Mouse (Mus musculus): Measurements from ENCODE around the gene Slc35e4. TPM values are rescaled to one million over a fixed set of nuclear protein-coding genes. Genes with fewer than 3 reads are reported as not detected.

The Slc35e4 gene
- not detected for polyA plus RNA-seq (2014; fragmentation: Illumina TruSeq; extraction: RNeasy Lipid Tissue Mini Kit (QIAGEN cat#74804); ENCODE audit: low read depth, low replicate concordance)

DNA sequence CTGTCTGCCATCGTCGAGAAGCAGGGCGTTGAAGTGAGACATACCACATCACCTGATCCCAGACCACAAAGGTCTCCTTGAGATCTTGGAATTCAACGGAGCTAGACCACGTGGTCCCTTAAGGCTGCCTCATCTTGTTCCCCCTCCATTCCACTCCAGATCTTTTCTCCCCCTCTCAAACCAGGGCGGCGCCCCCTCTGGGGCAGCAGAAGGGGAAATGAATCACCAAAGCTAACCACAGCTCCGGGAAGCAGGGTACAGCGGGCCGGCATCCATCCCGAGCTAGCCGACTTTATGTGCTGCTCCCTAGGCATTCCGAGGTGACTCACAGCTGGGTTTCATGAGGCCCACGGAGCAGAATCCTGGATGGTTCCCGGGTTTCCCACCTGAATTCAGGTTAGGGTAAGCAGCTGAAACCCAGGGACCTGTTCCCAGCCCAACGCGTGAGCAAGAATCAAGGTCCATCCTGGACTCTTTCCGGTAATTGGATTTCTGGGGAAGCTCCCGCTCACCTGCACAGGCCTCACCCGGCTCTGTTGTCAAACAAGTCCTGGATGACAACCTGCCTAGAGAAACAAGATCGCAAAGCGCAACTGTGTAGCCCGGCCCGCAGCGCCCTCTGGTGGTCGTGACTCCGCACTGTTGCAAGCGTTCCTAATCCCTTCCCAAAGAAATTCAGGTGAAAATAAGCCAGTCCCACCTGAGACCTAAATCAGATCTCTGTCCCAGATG lies at the start of gene Slc35e4:
TSS of gene Slc35e4 (minus strand) at position 556 of the 732 bp plus-strand sequence.

DNA sequence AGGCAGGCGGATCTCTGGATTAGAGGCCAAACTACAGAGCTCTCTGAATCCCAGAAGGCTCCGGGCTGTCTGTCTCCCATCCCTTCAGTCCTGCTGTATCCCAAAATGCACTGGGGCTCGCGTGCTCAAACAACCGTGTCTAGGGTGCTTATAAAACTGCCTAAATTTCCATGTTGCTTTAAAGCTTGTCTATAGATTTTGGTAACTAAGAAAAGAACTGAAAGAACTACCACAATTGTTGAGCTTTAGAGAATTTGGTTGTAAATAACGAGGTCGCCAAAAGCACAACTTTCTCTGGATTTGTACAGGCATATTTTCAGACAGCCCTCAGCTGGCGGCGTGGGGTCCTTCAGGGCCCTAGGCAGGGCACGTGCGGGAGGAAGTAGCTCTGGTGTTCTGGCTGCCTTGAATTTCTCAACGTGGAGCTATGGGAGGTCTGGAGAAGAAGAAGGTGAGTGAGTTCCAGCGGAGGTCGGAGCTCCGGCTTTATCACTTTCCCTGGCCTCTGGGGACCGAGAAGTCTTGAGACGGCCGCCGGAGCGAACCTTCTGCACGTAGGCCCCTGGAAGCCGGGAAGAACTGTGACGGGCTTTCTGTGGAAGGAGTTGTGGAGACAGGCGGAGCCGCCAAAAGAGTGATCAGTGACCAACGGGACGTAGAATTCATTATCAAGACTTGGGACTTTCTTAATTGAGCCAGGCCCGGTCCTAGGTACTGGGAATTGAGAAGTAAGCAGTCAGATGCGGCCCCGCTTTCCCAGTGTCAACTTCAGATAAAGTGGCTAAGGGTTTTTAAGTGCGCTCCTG lies 49.3 kb upstream of the Slc35e4 start, which contains the start of gene Pes1:
TSS of gene Pes1 (plus strand) at position 366 of the 806 bp plus-strand sequence.

DNA sequence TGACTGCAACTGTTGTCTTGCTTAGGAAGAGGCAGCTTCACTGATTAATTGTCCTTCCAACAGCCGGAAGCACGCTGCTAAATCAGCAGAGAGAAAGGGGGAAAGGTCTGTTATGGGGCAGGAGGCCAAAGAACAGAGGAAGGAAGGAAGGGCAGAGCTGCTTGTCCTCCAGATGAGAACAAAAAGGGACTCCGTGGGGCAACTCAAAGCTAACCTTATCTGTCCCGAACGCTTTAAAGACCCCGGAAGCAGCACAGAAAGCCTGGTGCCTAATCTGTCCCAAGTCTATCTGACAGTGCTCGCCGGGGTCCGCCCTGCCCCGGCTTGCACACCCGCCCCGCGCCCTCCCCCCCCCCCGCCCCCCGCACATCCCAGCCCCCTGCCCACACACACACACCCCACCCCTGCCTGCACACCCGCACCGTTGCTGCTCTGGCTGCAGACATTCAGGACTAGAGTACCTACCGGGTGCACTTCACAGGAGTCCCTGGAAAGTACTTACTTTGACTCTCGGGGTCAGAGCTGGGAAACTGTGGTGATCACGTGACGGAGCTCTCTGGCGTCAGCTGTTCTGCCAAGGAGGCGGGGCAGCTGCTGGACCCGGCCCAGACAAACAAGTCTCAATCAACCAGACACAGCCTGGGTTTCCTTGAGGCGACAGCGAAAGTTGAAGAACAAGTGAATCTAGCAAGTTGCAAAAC lies 17.2 kb upstream of the Slc35e4 start, which contains the start of gene Tcn2:
TSS of gene Tcn2 (minus strand) at position 649 of the 701 bp plus-strand sequence.

DNA sequence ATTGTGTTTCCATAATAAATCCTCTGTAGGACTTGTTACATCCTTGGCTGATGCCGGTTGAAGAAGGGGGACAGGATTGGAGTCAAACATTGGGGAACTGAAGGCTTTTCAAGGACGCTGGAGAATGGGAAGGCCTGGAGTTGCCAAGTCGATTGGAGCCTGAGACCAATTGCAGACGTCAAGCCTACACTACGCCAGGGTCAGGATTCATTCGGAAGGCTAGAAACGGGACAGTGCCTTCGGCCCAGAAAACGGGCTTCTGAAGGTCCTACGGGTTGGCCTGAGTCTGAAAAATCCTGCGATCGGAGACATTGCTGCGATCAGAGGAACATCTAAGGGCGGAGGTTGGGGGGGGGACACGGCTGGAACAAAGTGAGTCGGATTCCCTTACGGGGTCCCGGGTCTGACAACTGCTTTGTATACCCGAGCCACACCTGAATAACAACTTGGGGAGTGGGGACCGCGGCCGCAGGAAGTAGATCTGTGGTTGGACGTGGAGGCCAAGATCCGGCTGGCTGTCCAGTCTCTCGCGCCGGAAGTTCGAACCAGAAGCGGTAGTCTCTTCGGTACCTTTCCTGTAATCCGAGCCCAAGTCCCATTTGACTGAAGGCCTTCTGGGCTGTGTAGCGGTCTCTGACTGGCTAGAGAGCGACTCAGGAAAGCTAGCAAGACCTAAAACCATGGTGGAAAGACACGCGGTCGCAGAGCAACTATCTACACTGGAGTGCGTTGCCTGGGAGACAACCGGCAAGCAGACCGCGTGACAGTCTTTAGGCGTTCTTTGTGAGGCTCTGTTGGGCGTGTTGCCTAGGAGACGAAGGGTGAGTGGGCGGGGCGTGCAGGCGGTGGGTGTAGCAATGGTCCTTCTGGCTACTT lies 19.8 kb downstream of the Slc35e4 start, which contains the start of the genes 4921536K21Rik and Dusp18:
TSS of gene 4921536K21Rik (minus strand) at position 693 of the 876 bp plus-strand sequence.
TSS of gene Dusp18 (plus strand) at position 835 of the 876 bp plus-strand sequence.

DNA sequence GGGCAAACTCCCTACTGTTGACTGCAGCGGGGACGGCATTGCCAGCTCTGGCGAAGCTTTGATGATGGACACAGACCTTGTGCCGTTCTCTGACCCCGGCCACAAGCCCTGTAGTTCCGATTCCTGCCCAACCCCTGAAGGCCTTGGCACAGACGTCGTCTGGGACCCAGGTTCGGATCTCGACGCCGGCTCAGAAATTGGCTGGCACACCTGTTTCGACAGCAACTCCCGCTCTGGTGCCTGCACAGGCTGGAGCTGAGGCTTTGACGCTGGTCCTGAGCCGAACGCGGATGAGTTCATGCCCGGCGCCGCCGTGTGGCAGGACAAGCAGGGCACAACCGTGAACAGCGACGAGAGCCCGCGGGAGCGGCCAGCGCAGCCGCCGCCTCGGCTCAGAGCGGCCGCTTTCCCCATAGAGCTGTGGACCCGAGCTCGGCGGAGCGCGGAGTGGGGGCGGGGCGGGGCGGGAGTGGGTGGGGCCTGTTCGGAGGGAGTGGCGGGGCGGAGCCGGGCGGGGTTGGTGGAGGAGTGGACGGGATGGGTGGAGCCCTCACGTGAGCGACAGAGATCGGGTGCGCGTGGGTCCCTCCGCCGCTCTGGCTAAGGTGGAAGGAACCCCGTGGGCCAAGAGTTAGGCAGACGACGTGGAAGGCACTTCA lies 50.9 kb downstream of the Slc35e4 start, which contains the start of gene Osbp2:
TSS of gene Osbp2 (minus strand) at position 450 of the 659 bp plus-strand sequence.

Other genes with a start within 250 kb of the Slc35e4 start
- gene Osbp2, start 50.8 kb downstream of the Slc35e4 start, polyA plus RNA-seq (2014; fragmentation: Illumina TruSeq; extraction: RNeasy Lipid Tissue Mini Kit (QIAGEN cat#74804); ENCODE audit: low read depth, low replicate concordance): 0.23 TPM
- 0.64 TPM for gene 4921536K21Rik, start 19.6 kb downstream of the Slc35e4 start, polyA plus RNA-seq (2014; fragmentation: Illumina TruSeq; extraction: RNeasy Lipid Tissue Mini Kit (QIAGEN cat#74804); ENCODE audit: low read depth, low replicate concordance)
- 4.7 TPM for gene Dusp18, start 19.4 kb downstream of the Slc35e4 start, polyA plus RNA-seq (2014; fragmentation: Illumina TruSeq; extraction: RNeasy Lipid Tissue Mini Kit (QIAGEN cat#74804); ENCODE audit: low read depth, low replicate concordance)
- gene Tcn2, start 17.5 kb upstream of the Slc35e4 start, polyA plus RNA-seq (2014; fragmentation: Illumina TruSeq; extraction: RNeasy Lipid Tissue Mini Kit (QIAGEN cat#74804); ENCODE audit: low read depth, low replicate concordance): 8.5 TPM
- gene Pes1, start 49.3 kb upstream of the Slc35e4 start, polyA plus RNA-seq (2014; fragmentation: Illumina TruSeq; extraction: RNeasy Lipid Tissue Mini Kit (QIAGEN cat#74804); ENCODE audit: low read depth, low replicate concordance): 20.8 TPM
- gene 4930556J24Rik, start 62.1 kb upstream of the Slc35e4 start, polyA plus RNA-seq (2014; fragmentation: Illumina TruSeq; extraction: RNeasy Lipid Tissue Mini Kit (QIAGEN cat#74804); ENCODE audit: low read depth, low replicate concordance): not detected
- not detected for gene Gal3st1, start 69.0 kb upstream of the Slc35e4 start, polyA plus RNA-seq (2014; fragmentation: Illumina TruSeq; extraction: RNeasy Lipid Tissue Mini Kit (QIAGEN cat#74804); ENCODE audit: low read depth, low replicate concordance)
- 0.47 TPM for gene Sec14l4, start 116.8 kb upstream of the Slc35e4 start, polyA plus RNA-seq (2014; fragmentation: Illumina TruSeq; extraction: RNeasy Lipid Tissue Mini Kit (QIAGEN cat#74804); ENCODE audit: low read depth, low replicate concordance)
- not detected for gene Sec14l3, start 150.2 kb upstream of the Slc35e4 start, polyA plus RNA-seq (2014; fragmentation: Illumina TruSeq; extraction: RNeasy Lipid Tissue Mini Kit (QIAGEN cat#74804); ENCODE audit: low read depth, low replicate concordance)
- 6.5 TPM for gene Mtfp1, start 180.8 kb upstream of the Slc35e4 start, polyA plus RNA-seq (2014; fragmentation: Illumina TruSeq; extraction: RNeasy Lipid Tissue Mini Kit (QIAGEN cat#74804); ENCODE audit: low read depth, low replicate concordance)
- 0.82 TPM for gene Sec14l2, start 208.8 kb upstream of the Slc35e4 start, polyA plus RNA-seq (2014; fragmentation: Illumina TruSeq; extraction: RNeasy Lipid Tissue Mini Kit (QIAGEN cat#74804); ENCODE audit: low read depth, low replicate concordance)
- gene Rnf215, start 220.5 kb upstream of the Slc35e4 start, polyA plus RNA-seq (2014; fragmentation: Illumina TruSeq; extraction: RNeasy Lipid Tissue Mini Kit (QIAGEN cat#74804); ENCODE audit: low read depth, low replicate concordance): 4.8 TPM
- gene Ccdc157, start 245.6 kb upstream of the Slc35e4 start, polyA plus RNA-seq (2014; fragmentation: Illumina TruSeq; extraction: RNeasy Lipid Tissue Mini Kit (QIAGEN cat#74804); ENCODE audit: low read depth, low replicate concordance): 4.5 TPM
- gene Sf3a1, start 245.7 kb upstream of the Slc35e4 start, polyA plus RNA-seq (2014; fragmentation: Illumina TruSeq; extraction: RNeasy Lipid Tissue Mini Kit (QIAGEN cat#74804); ENCODE audit: low read depth, low replicate concordance): 17.6 TPM

All from adrenal gland, adult 10 weeks (tissue).